ENCODE assay signal across 10 mouse cellular contexts in the genomic region with DNA sequence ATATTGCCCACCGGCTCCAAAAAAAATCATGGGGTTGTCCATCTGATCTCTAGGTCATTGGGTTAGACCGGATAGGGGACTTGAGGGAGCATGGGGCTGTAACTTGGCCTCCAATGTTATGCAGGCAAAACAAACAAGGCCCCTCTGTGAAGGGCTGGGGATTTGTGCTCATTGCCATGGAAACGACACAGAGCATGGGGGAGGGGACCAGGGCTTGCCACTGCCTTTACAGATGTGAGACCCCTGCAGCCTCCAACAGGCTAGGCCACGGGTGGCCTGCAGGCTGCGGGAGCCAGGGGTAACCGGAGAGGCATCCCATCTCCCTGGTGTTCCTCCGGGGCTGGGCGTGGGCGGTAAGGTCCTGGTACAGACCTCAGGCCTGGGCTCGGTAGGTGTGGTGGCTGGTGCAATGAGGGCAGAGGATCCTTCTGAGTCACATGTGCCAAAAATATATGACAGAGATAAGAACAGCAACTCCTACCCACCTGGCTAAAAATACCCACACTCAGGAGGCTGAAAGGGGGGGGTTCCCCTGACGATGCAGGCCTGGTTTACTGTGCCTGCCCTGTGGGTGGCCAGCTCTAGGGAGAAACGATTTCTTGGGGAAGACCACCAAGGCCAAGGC. TPM values are rescaled to one million over a fixed set of nuclear protein-coding genes. Genes with fewer than 3 reads are reported as not detected.
DNase-seq lines count a peak whose midpoint lies in the region; ATAC-seq and TF ChIP-seq lines count a peak whose summit lies in the region.
"Had no signal": no experiment of that assay in that cellular context is flagged by ENCODE, and none has a peak within 500 bp of the region (broad histone marks: within the 10 kb centered on the region; RNA-seq: fewer than 3 reads in every experiment).

No protein-coding gene starts in this region.

- 17% methylated on average over 12 of the region's 12 CpGs for WGBS in heart, embryonic 14.5 days
- 2% methylated on average over 12 of the region's 12 CpGs for WGBS in limb, embryonic 11.5 days
- WGBS in thymus, adult 2 months: 74% methylated on average over 12 of the region's 12 CpGs
- WGBS in intestine, embryonic 15.5 days: 33% methylated on average over 12 of the region's 12 CpGs

- peaks cover 24 to 29% of the 10 kb centered on the region in 2 experiments for H3K4me1 ChIP-seq in heart, embryonic 14.5 days (ENCODE audit: control insufficient read depth in 2 of 2, insufficient read depth in 2 of 2, low read length in 2 of 2)
- peaks cover 54% of the 10 kb centered on the region for H3K4me1 ChIP-seq in limb, embryonic 11.5 days (ENCODE audit: control insufficient read depth, insufficient read depth, low read length)
- no peaks in the 10 kb centered on the region for H3K4me1 ChIP-seq in thymus, adult 2 months (replicated peaks; ENCODE audit: control insufficient read depth, insufficient read depth, low read length)
- peaks cover 10% of the 10 kb centered on the region; the same call in 1 of the 2 replicates for H3K4me1 ChIP-seq in intestine, embryonic 15.5 days (replicated peaks)

- H3K27ac ChIP-seq in heart, embryonic 14.5 days (replicated peaks in 1 of 2; ENCODE audit: control insufficient read depth in 1 of 2, insufficient read depth in 1 of 2, low read depth in 2 of 2, low read length in 2 of 2): peak overlapping the region; percentile 4 to 35; a peak in 1 of 4 replicates
- H3K27ac ChIP-seq in limb, embryonic 11.5 days (replicated peaks; ENCODE audit: low read depth, low read length): peak overlapping the region; percentile 85
- H3K27ac ChIP-seq in thymus, adult 2 months (ENCODE audit: control insufficient read depth, insufficient read depth, low read length): no peak overlapping the region
- H3K27ac ChIP-seq in intestine, embryonic 15.5 days: no peak overlapping the region
- H3K27ac ChIP-seq: embryonic facial prominence, embryonic 15.5 days; liver, embryonic 13.5 days had no signal

- peak overlapping the region; percentile 45 for H3K4me2 ChIP-seq in heart, embryonic 14.5 days (ENCODE audit: low read length)
- H3K4me2 ChIP-seq in limb, embryonic 11.5 days (ENCODE audit: low read depth, severe bottlenecking): peak overlapping the region; percentile 28; the same call in 1 of the 2 replicates
- no peak overlapping the region for H3K4me2 ChIP-seq in intestine, embryonic 15.5 days (replicated peaks)
- H3K4me2 ChIP-seq: embryonic facial prominence, embryonic 15.5 days; liver, embryonic 13.5 days had no signal

- no peaks in the 10 kb centered on the region for H3K9me3 ChIP-seq in heart, embryonic 14.5 days (ENCODE audit: control insufficient read depth, low read length)
- H3K9me3 ChIP-seq in limb, embryonic 11.5 days (ENCODE audit: control insufficient read depth, low read length): no peaks in the 10 kb centered on the region
- no peaks in the 10 kb centered on the region for H3K9me3 ChIP-seq in intestine, embryonic 15.5 days
- H3K9me3 ChIP-seq: embryonic facial prominence, embryonic 15.5 days; liver, embryonic 13.5 days had no signal

- peak; percentile 62 for ATAC-seq in heart, embryonic 14.5 days (ENCODE audit: insufficient number of reproducible peaks, insufficient read depth, low FRiP score, low read depth)
- peak; percentile 49; the same call in 1 of the 2 replicates for ATAC-seq in limb, embryonic 11.5 days (ENCODE audit: insufficient number of reproducible peaks, low FRiP score, low TSS enrichment, low read depth)
- ATAC-seq in intestine, embryonic 15.5 days: no peak

- DNase-seq in retina, postnatal 1 day: peak; percentile 53
- DNase-seq in retina, embryonic 14.5 days (ENCODE audit: low spot score): no peak
- DNase-seq in limb, embryonic 11.5 days (ENCODE audit: low spot score): peak; percentile 86
- peak; percentile 32 for DNase-seq in telencephalon, adult 2 months (ENCODE audit: low read depth, low spot score)
- no peak for DNase-seq in thymus, adult 2 months
- DNase-seq in layer of hippocampus, adult 11-12 months (ENCODE audit: low spot score): no peak
- DNase-seq: liver, embryonic 13.5 days had no signal

- TF ChIP-seq POLR2A in thymus, adult 2 months (IDR thresholded peaks at IDR 0.05; ENCODE audit: control insufficient read depth, extremely low read depth, insufficient read depth, low read length, poor library complexity): no peak

- H3K4me3 ChIP-seq in heart, embryonic 14.5 days (ENCODE audit: control insufficient read depth in 1 of 2, insufficient read depth in 1 of 2, low read depth in 1 of 2, low read length in 2 of 2): no peak overlapping the region
- H3K4me3 ChIP-seq in limb, embryonic 11.5 days (ENCODE audit: low read depth, low read length): no peak overlapping the region
- H3K4me3 ChIP-seq in thymus, adult 2 months (ENCODE audit: control insufficient read depth, insufficient read depth, low read length): no peak overlapping the region
- no peak overlapping the region for H3K4me3 ChIP-seq in intestine, embryonic 15.5 days (replicated peaks)
- H3K4me3 ChIP-seq: embryonic facial prominence, embryonic 15.5 days; liver, embryonic 13.5 days had no signal

- no peaks in the 10 kb centered on the region for H3K27me3 ChIP-seq in heart, embryonic 14.5 days (ENCODE audit: control insufficient read depth, insufficient read depth, low read length)
- no peaks in the 10 kb centered on the region for H3K27me3 ChIP-seq in limb, embryonic 11.5 days (ENCODE audit: control insufficient read depth, insufficient read depth, low read length)
- H3K27me3 ChIP-seq in thymus, adult 2 months (ENCODE audit: control insufficient read depth, insufficient read depth, low read length): no peaks in the 10 kb centered on the region
- H3K27me3 ChIP-seq in intestine, embryonic 15.5 days (replicated peaks): no peaks in the 10 kb centered on the region
- H3K27me3 ChIP-seq: embryonic facial prominence, embryonic 15.5 days had no signal

- TF ChIP-seq CTCF in thymus, adult 2 months (IDR thresholded peaks at IDR 0.05; ENCODE audit: borderline replicate concordance, control insufficient read depth, extremely low read depth, insufficient read depth, low read length, poor library complexity): no peak

- H3K36me3 ChIP-seq in heart, embryonic 14.5 days (ENCODE audit: control insufficient read depth, insufficient read depth, low read length): no peaks in the 10 kb centered on the region
- H3K36me3 ChIP-seq in limb, embryonic 11.5 days (ENCODE audit: control insufficient read depth, insufficient read depth, low read length): no peaks in the 10 kb centered on the region
- H3K36me3 ChIP-seq in thymus, adult 2 months (ENCODE audit: control insufficient read depth, insufficient read depth, low read length): no peaks in the 10 kb centered on the region
- H3K36me3 ChIP-seq in intestine, embryonic 15.5 days: no peaks in the 10 kb centered on the region
- H3K36me3 ChIP-seq: embryonic facial prominence, embryonic 15.5 days; liver, embryonic 13.5 days had no signal

- H3K9ac ChIP-seq in heart, embryonic 14.5 days (ENCODE audit: low read length): no peak overlapping the region
- peak overlapping the region; percentile 30; the same call in 1 of the 2 replicates for H3K9ac ChIP-seq in limb, embryonic 11.5 days (ENCODE audit: low read length)
- no peak overlapping the region for H3K9ac ChIP-seq in intestine, embryonic 15.5 days
- H3K9ac ChIP-seq: embryonic facial prominence, embryonic 15.5 days; liver, embryonic 13.5 days had no signal

RNA-seq across cellular contexts. Expression of gene Lmx1b, which starts 47.3 kb away (rescaled TPM):
- polyA plus RNA-seq in heart, embryonic 14.5 days (2014; fragmentation: Nextera tagmentation; extraction: Ambion mirVana): 0.07 TPM in 1 of 2 replicates, not detected in the other
- polyA plus RNA-seq in limb, embryonic 11.5 days (2014; fragmentation: Nextera tagmentation; extraction: Ambion mirVana): 10.2 and 10.6 TPM in 2 replicates
- 0.04 and 0.10 TPM in 2 replicates for polyA plus RNA-seq in thymus, adult 2 months (2012; rRNA removed)
- 0.05 TPM in 1 of 2 replicates, not detected in the other for polyA plus RNA-seq in intestine, embryonic 15.5 days (2015; fragmentation: Nextera tagmentation; extraction: Ambion mirVana)
- polyA plus RNA-seq: liver, embryonic 13.5 days had no signal

Comparison
In these comparisons a context has a peak if more than half of its experiments do, and no peak if none do; other contexts are left out.
1. DNase-seq: peak in retina, postnatal 1 day (single experiment), limb, embryonic 11.5 days (single experiment) and telencephalon, adult 2 months (single experiment); none in retina, embryonic 14.5 days (single experiment), thymus, adult 2 months (single experiment) and layer of hippocampus, adult 11-12 months (single experiment).
2. H3K27ac ChIP-seq: peak in heart, embryonic 14.5 days (2 of 2) and limb, embryonic 11.5 days (single experiment); none in thymus, adult 2 months (single experiment) and intestine, embryonic 15.5 days (single experiment).
3. RNA of gene Lmx1b, which starts 47.3 kb away (polyA plus RNA-seq): 10.2 to 10.6 TPM in limb, embryonic 11.5 days; 0.07 TPM in heart, embryonic 14.5 days, 0.05 TPM in intestine, embryonic 15.5 days and 0.04 to 0.10 TPM in thymus, adult 2 months; every median in the first group is over 10 times any median in the second.